In the genomic region with DNA sequence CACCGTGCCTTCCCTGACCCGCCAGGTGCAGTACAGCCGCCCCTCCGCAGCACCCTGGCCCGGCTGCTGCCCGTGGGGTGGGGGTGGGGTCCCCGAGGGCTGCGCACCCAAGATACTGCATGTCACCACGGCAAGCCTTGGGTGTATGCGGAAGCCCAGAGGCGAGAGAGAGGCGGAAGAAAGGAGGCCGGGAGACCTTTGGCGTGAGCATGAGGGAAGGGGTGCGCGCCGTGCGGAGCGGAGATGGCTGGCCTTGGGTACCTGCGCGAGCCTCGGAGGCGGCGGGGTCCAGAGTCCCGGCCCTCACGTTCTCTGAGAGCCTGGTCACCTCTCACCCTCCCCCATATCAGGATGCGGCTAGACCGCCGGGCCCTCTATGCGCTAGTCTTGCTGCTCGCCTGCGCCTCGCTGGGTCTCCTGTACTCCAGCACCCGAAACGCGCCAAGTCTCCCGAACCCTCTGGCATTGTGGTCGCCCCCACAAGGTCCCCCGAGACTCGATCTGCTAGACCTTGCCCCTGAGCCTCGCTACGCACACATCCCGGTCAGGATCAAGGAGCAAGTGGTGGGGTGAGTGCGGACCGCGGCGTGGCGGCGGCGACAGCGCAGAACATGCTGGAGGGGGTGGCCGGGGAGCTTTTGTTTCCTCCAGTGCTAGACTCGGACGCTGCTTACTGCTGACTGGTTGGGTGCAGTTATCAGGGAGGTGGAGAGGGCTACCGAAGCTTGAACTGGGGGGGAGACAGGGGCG, we compare ENCODE assay signal across 1 mouse cellular context.
TF ChIP-seq lines count a peak whose summit lies in the region.

No protein-coding gene starts in this region.

TF ChIP-seq in CH12.LX, 34 proteins besides CTCF, POLR2A, EP300 and RAD21:
- peak; percentile 74 for TF ChIP-seq ELF1 (IDR thresholded peaks at IDR 0.05; ENCODE audit: low read depth, low read length)
- no peak for TF ChIP-seq SIN3A (IDR thresholded peaks at IDR 0.05; ENCODE audit: low read length)
- no peak for TF ChIP-seq E2F4 (IDR thresholded peaks at IDR 0.05; ENCODE audit: insufficient replicate concordance, low read depth, low read length)
- TF ChIP-seq ZNF384 (IDR thresholded peaks at IDR 0.05; ENCODE audit: low read depth, low read length), result no peak
- TF ChIP-seq MXI1 (IDR thresholded peaks at IDR 0.05; ENCODE audit: low read depth, low read length), result peak; percentile 34; the same call in 1 of the 2 replicates
- TF ChIP-seq ZMIZ1 (IDR thresholded peaks at IDR 0.05; ENCODE audit: low read depth, low read length), result no peak
- TF ChIP-seq NRF1 (IDR thresholded peaks at IDR 0.05; ENCODE audit: low read depth, low read length), result peak; percentile 24
- no peak for TF ChIP-seq KAT2A (IDR thresholded peaks at IDR 0.05; ENCODE audit: insufficient replicate concordance, low read length)
- TF ChIP-seq NELFE (IDR thresholded peaks at IDR 0.05; ENCODE audit: low read depth, low read length), result no peak
- TF ChIP-seq TCF12 (IDR thresholded peaks at IDR 0.05; ENCODE audit: low read depth, low read length), result 0 out of 2 replicates have a peak, but pooled peaks have one; percentile 20
- no peak for TF ChIP-seq JUN (IDR thresholded peaks at IDR 0.05; ENCODE audit: insufficient read depth, low read depth, low read length)
TF ChIP-seq in CH12.LX: peak in this region for 4.
